Mouse (Mus musculus) bone marrow macrophage, adult 2 months (primary cell): ENCODE measurements around the gene Slc1a3.

Experiments used
- CTCF ChIP-seq: IDR thresholded peaks from 2 replicates; pipeline ENCODE4 v1.5.1; 2012; ENCODE audit warnings: low read depth, mild to moderate bottlenecking, low read length, moderate library complexity
- POLR2A ChIP-seq: IDR thresholded peaks from 2 replicates; pipeline ENCODE4 v1.6.1; 2012; ENCODE audit warnings: mild to moderate bottlenecking, low read depth, low read length, borderline replicate concordance

- TF ChIP-seq CTCF (no peak), POLR2A (no peak)
Measured at GRCm38 (mm10) chr15:8616290-8616689, 94.3 kb downstream of the Slc1a3 start.
